Mouse (Mus musculus) stomach, embryonic 14.5 days (tissue): ENCODE measurements at regions not wholly inside any gene's neighbourhood (a gene's known extent, or its start where the extent isn't known, plus 50 kb on each side); places are given as distances from the start of the nearest gene placed in this dataset.

Experiments
- ATAC-seq: fragments of 200-750 bp; cut with Nextera tagmentation; 2 replicates; pipeline ENCODE4 v1.8.0; 2017; ENCODE audit warnings: low read depth, moderate TSS enrichment; ENCODE audit not compliant: insufficient number of reproducible peaks, insufficient read depth, low FRiP score
- H3K27ac ChIP-seq: fragments of 300-500 bp; sonication (generic); 2 replicates; pipeline ENCODE4 v1.5.1; 2014; ENCODE audit warnings: mild to moderate bottlenecking, low read length, moderate library complexity, mixed read lengths
- H3K27me3 ChIP-seq: fragments of 300-500 bp; sonication (generic); 2 replicates; pipeline ENCODE4 v1.6.1; 2014; ENCODE audit warnings: low read length, control low read depth, mixed read lengths; ENCODE audit not compliant: control insufficient read depth, insufficient read depth
- H3K36me3 ChIP-seq: fragments of 300-500 bp; sonication (generic); 2 replicates; pipeline ENCODE4 v1.6.1; 2014; ENCODE audit warnings: mild to moderate bottlenecking, control low read depth, low read length, moderate library complexity, mixed read lengths; ENCODE audit not compliant: control insufficient read depth, insufficient read depth
- H3K4me1 ChIP-seq: fragments of 300-500 bp; sonication (generic); 2 replicates; pipeline ENCODE4 v1.6.1; 2014; ENCODE audit warnings: low read length, control low read depth, mixed read lengths; ENCODE audit not compliant: control insufficient read depth, insufficient read depth
- H3K4me2 ChIP-seq: fragments of 300-500 bp; sonication (generic); replicated peaks from 2 replicates; pipeline ENCODE4 v1.6.1; 2014; ENCODE audit warnings: low read depth, low read length, control low read depth
- H3K4me3 ChIP-seq: fragments of 300-500 bp; sonication (generic); 2 replicates; pipeline ENCODE4 v1.5.1; 2014; ENCODE audit warnings: low read depth, low read length, control low read depth
- H3K9ac ChIP-seq: fragments of 300-500 bp; sonication (generic); replicated peaks from 2 replicates; pipeline ENCODE4 v1.6.1; 2014; ENCODE audit warnings: low read depth, mild to moderate bottlenecking, control low read depth, low read length, moderate library complexity, mixed read lengths
- H3K9me3 ChIP-seq: fragments of 300-500 bp; sonication (generic); 2 replicates; pipeline ENCODE4 v1.6.1; 2016; ENCODE audit warnings: low read depth, low read length, control low read depth; ENCODE audit not compliant: control insufficient read depth
- WGBS: fragments of 180-500 bp; shearing (Covaris S2); extraction: QIAGEN DNeasy Blood & Tissue Kit; methylation state at CpG from one replicate; pipeline ENCODE4 v1.1.7; 2014; 5-methylcytosine and 5-hydroxymethylcytosine counted together

DNA sequence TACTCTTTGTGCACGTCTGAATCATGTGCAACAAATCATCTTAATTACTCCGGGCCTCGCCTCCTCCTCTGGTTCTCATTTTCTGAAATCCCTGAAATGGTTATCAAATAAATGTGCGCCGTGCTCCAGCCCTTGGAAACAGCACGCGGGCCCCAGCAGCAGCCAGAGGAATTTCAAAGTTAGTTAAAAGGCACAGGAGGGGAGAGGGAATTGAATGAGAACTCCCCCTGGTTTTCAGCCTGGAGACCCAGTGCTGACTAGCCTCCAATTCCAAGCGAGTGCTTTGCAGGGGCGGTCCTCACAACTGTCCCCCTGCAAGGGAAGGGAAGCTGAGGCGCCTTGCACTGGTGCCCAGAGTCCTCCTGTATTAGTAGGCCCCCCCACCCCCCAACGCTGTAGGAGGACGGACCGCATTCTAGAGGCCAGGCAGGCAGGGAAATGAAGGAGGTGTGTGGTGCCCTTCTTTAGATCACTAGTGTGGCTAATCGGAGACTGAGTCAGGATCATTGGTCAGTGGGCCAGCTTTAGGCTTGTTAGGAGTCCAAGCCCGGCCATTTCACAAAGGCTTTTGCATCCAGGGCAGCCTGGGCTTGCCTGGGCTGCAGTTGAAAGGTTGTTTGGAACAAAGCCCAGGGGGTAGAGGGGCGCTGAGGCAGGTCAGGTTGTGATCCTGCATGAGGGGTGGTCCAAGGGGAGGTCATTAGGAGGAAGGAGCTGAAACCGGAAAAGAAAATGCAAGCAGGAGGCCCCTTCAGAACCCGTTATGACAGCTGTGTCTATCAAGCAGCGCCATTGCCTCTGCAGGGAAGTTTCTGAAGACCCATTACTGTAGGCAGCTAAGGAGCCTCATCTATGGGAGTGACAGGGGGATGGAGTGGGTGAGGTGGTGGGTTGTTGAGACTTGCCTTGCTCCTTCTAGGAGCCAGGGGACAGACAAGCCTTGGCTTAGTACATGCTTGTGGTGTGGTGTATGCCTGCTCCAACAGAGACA lies 80.3 kb upstream of the Igfbp7 start:
- ATAC-seq: peak; percentile 66; the same call in 1 of the 2 replicates
- peak overlapping the region; percentile 30 for H3K4me2 ChIP-seq
- H3K4me3 ChIP-seq: 0 out of 2 replicates have a peak overlapping the region, but pooled peaks have one; percentile 11
- H3K4me1 ChIP-seq: peaks cover 12% of the 10 kb centered on the region
- WGBS: 19% methylated on average over 19 of the region's 19 CpGs
- no peak overlapping the region for H3K9ac ChIP-seq
- no peaks in the 10 kb centered on the region for H3K9me3 ChIP-seq
- no peak overlapping the region for H3K27ac ChIP-seq
- no peaks in the 10 kb centered on the region for H3K27me3 ChIP-seq
- no peaks in the 10 kb centered on the region for H3K36me3 ChIP-seq

DNA sequence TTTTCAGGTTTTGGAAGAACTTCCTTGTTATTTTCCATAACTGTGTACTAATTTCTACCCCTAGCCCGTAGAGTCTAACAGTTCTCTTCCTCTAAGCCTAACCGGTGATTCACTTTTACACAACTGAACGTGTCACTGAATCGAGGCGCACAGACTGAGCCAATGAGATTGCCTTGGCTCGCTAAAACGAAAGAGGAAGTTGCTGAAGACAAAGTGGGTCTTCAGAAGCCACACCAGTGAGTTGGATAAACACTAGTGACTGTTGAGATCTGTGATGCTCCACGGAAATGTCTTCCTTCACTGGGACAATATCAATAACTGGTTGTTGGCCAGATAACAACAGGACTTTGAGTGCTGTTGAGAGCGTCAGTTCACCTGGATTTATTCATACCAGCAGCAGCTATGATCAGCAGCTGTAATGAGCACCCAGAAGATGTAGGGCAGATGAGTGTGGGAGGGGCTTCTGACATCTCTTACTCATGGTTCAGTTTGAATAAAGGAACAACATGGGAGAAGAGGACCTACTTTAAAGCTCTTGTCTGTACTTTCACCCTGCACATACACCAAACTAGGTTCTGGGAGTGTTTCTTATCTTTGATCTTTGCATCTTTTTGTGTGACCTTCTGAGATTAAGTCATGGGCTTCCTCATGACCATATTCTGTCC lies 75.3 kb upstream of the Igfbp7 start:
- Histone ChIP-seq H3K27ac (no peak overlapping the region), H3K27me3 (no peaks in the 10 kb centered on the region), H3K9ac (no peak overlapping the region), H3K4me1 (peaks cover 8% of the 10 kb centered on the region), H3K4me2 (no peak overlapping the region), H3K4me3 (no peak overlapping the region), H3K9me3 (no peaks in the 10 kb centered on the region), H3K36me3 (no peaks in the 10 kb centered on the region)
- no peak for ATAC-seq
- WGBS: 89% methylated on average over 9 of the region's 9 CpGs

DNA sequence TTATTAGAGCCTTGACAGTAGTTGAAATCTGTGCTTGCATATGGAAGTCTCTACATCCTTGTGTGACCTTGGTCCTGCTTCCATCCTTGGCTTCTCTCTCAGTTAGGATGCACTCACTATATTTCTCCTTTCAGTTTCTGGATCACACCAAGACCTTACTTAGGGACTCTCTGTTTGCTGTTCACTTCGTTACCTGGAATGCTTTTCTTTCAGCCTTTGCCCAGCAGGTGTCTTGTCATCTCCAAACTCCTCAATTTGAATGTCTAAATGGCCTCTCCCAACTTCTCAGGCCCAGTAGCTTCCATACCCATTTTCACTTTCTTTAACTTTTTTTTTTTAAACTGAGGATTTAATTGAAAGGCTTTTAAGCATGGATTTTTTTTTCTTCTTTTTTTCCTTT lies 74.0 kb upstream of the Igfbp7 start:
- no peaks in the 10 kb centered on the region for H3K9me3 ChIP-seq
- 63% methylated on average over 1 of the region's 1 CpGs for WGBS
- H3K27me3 ChIP-seq: no peaks in the 10 kb centered on the region
- H3K4me3 ChIP-seq: no peak overlapping the region
- no peaks in the 10 kb centered on the region for H3K36me3 ChIP-seq
- no peak overlapping the region for H3K9ac ChIP-seq
- H3K4me2 ChIP-seq: no peak overlapping the region
- no peak for ATAC-seq
- no peaks in the 10 kb centered on the region for H3K4me1 ChIP-seq
- no peak overlapping the region for H3K27ac ChIP-seq

DNA sequence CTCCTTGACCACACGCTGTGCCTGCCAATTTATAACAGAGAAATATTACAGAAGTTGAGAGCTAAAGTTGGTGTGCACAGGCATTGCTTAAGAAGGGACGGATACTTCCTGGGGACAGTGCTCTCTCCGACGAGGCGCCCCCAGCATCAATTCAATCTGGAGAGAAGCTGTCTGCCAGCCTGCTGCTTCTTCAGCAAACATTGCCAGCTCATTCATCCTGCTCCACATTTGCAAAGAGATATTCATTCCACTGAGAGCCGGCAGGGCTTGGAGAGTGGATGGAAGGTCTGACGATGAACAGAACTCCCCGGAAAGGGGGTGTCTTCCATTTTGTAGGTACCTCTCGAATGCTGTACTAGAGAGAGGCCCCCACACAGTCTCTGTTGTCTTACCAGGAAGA lies 70.0 kb upstream of the Igfbp7 start:
- Histone ChIP-seq H3K9ac (no peak overlapping the region), H3K4me2 (no peak overlapping the region), H3K9me3 (no peaks in the 10 kb centered on the region), H3K4me3 (no peak overlapping the region), H3K4me1 (no peaks in the 10 kb centered on the region), H3K27ac (no peak overlapping the region), H3K36me3 (no peaks in the 10 kb centered on the region), H3K27me3 (no peaks in the 10 kb centered on the region)
- 62% methylated on average over 9 of the region's 9 CpGs for WGBS
- ATAC-seq: no peak

DNA sequence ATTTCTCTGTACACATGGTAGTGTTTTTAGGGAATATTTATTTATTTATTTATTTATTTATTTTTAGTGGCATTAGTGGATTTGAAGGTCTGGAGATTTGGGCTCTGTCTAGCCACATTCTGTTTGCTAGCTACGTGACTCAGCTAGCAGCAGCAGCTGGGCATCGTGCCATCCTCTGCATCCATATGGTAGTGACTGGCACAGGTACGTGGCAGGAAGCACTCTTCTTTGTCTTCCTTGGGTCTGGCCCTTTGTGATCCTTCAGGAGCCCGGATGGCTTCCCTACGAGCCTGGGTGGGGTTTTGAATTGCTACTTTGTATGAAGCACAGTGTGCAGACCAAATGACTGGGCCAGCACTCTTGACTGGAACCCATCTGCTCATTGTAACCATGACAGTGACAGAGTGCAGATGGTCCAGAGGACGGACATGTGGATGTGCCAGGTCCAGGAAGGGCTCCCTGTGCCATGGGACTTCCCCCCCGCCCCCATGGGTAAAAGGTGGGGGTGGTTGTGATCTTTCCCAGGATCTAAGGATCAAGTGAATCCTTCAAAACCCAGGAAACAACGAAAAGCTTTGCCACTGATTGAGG lies 66.2 kb upstream of the Igfbp7 start:
- Histone ChIP-seq H3K4me3 (no peak overlapping the region), H3K4me1 (no peaks in the 10 kb centered on the region; the same call in 1 of the 2 replicates), H3K27me3 (no peaks in the 10 kb centered on the region), H3K27ac (no peak overlapping the region), H3K4me2 (no peak overlapping the region), H3K9ac (no peak overlapping the region), H3K36me3 (no peaks in the 10 kb centered on the region), H3K9me3 (no peaks in the 10 kb centered on the region)
- no peak for ATAC-seq
- WGBS: 65% methylated on average over 8 of the region's 8 CpGs

DNA sequence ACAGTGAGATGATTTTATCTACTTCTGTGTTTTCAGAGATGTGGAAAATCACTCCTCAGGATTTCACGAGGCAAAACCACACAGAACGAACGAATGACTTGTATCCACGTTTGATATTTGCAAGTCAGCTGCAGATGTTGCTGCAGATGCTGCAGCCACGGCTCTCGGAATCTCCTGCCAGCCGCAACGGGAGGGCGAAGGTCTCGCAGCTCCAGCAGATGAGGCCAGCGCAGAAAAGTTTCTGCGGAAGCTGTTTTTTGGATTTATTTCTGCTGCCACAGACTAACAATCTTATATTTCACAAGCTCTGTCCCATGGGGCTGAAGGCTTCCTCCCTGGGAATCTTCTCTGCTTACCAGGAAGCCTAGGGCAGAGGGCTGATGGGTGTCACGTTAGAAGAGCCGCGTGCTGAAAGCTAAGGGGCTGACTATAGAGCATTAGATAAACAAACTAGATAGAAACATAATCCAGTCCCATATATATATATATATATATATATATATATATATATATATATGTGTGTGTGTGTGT lies 61.5 kb upstream of the Igfbp7 start:
- H3K27me3 ChIP-seq: no peaks in the 10 kb centered on the region
- no peaks in the 10 kb centered on the region; the same call in 1 of the 2 replicates for H3K4me1 ChIP-seq
- H3K9me3 ChIP-seq: no peaks in the 10 kb centered on the region
- no peaks in the 10 kb centered on the region for H3K36me3 ChIP-seq
- no peak overlapping the region for H3K4me3 ChIP-seq
- no peak overlapping the region for H3K9ac ChIP-seq
- no peak for ATAC-seq
- 74% methylated on average over 15 of the region's 15 CpGs for WGBS
- no peak overlapping the region for H3K4me2 ChIP-seq
- no peak overlapping the region for H3K27ac ChIP-seq

DNA sequence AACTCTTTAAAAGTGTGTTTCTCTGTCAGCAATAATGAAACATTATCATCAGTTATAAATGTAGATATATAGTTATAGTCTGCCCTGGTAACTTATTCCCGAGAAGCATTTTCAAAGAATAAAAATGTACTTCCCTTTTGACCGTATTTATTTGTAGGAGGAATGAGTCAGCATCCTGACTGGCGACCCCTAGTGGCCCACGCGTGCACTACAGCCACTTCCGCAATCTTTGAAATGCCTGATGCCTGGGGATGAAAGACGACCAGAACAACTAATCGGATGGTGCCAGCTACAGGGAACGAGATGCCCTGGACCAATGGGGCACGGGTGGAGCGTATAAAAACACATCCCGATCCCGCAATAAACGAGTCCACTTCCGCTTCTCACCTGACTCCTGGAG lies 60.6 kb upstream of the Igfbp7 start:
- ATAC-seq: no peak
- H3K4me3 ChIP-seq: no peak overlapping the region
- H3K4me2 ChIP-seq: no peak overlapping the region
- no peaks in the 10 kb centered on the region for H3K9me3 ChIP-seq
- no peaks in the 10 kb centered on the region for H3K36me3 ChIP-seq
- no peaks in the 10 kb centered on the region; the same call in 1 of the 2 replicates for H3K4me1 ChIP-seq
- no peak overlapping the region for H3K9ac ChIP-seq
- WGBS: 68% methylated on average over 15 of the region's 15 CpGs
- no peaks in the 10 kb centered on the region for H3K27me3 ChIP-seq
- no peak overlapping the region for H3K27ac ChIP-seq

DNA sequence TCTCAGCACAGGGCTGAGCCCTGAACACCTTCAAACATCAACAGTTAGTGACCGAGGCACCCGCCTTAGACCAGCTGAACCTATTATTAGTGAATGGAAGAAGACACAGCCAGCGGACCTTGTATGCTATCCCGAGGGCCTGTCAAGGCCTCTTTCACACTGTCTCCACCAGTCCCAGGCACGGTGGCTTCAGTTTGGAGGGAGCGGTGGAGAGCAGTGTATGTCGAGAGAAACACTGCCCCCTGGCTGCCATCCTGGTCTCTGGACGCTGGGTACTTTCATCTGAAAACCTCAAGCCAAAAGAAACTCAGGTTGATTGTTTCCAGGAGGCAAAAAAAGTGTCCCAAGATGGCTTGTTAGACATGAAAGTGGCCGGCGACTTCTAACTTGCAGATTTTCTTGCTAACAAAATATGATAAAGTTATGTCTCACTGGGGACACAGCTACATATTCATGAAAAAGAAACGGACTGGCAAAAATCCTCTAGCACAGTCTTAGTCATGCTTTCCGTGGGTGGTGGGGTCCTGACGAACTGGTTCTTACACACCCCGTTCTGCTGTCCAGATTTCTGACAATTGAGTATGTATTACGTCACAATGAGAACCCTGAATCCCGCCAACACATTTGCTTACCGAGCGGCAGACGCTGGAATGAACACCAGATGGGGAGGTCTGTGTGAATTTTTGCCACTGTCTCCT lies 57.2 kb upstream of the Igfbp7 start:
- Histone ChIP-seq H3K36me3 (no peaks in the 10 kb centered on the region), H3K27ac (no peak overlapping the region), H3K9ac (no peak overlapping the region), H3K27me3 (no peaks in the 10 kb centered on the region), H3K4me3 (no peak overlapping the region), H3K4me2 (no peak overlapping the region), H3K9me3 (no peaks in the 10 kb centered on the region), H3K4me1 (no peaks in the 10 kb centered on the region; the same call in 1 of the 2 replicates)
- ATAC-seq: no peak
- 55% methylated on average over 19 of the region's 19 CpGs for WGBS
